Mouse (Mus musculus): ENCODE measurements around the gene Pdik1l. TPM values are rescaled to one million over a fixed set of nuclear protein-coding genes. Genes with fewer than 3 reads are reported as not detected.

Gene Pdik1l
- 21.0 and 23.2 TPM in 2 replicates for polyA plus RNA-seq (2015; fragmentation: Nextera tagmentation; extraction: Ambion mirVana)

DNA sequence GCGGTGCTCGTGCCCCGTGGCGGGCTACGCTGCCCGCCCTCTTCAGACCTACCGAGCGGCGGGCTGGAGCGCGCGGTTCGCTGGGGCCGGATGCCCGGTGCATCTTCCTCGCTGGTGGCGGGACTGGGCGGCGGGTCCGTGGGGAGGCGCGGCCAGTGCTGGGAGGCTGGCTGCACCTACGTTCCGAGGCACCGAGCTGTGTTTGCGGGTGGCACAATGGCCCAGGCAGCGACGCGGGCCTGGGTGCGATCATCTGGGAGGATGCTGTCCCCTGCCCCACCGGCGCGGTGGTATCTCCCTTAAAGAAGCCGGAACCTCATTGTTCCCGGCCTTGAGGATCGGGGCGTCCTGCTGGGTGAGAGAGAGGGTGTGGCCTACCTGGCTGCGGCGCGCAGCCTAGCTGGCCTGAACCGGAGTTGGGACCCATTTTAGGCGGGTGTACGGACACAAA lies at the start of gene Pdik1l:
Gene Pdik1l (minus strand): TSS at position 321 of the 451 bp plus-strand sequence.
- H3K4me3 ChIP-seq, result peak within 1 kb of the TSS; percentile 96
- no peaks in the 10 kb centered on the region for H3K9me3 ChIP-seq
- peaks cover 20% of the 10 kb centered on the region for H3K4me1 ChIP-seq
- H3K36me3 ChIP-seq, result peaks cover 16% of the 10 kb centered on the region
- peak within 1 kb of the TSS; percentile 100 for H3K27ac ChIP-seq
- ATAC-seq (ENCODE audit: borderline replicate concordance, extremely low read depth, low FRiP score, low TSS enrichment), result peak; percentile 64
- 0% methylated on average over 43 of the region's 43 CpGs for WGBS
- no peaks in the 10 kb centered on the region for H3K27me3 ChIP-seq
- H3K9ac ChIP-seq, result peak within 1 kb of the TSS; percentile 99
- peak within 1 kb of the TSS; percentile 90 for H3K4me2 ChIP-seq

DNA sequence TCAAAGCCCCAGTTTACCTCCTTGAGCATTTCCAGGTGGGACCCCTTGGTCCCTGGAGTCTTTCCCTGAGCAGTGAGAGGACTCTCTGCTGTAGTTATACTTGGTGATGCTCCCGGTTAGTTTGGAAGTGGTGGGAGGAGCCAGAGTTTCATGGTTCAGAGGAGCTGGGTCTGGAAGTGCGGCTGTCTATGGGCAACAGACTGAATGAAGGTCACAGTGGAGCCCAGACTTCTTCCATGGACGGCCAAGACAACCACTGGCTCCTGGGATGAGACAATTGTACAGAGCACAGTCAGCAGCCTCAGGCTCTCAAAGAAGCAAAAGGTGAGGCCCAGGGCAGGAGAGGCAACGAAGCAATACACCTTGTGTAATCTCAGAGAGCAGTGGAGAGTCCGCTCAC lies 42.6 kb upstream of the Pdik1l start:
- Histone ChIP-seq H3K27ac (no peak overlapping the region), H3K9me3 (no peaks in the 10 kb centered on the region), H3K27me3 (no peaks in the 10 kb centered on the region), H3K36me3 (no peaks in the 10 kb centered on the region), H3K4me1 (peaks cover 8% of the 10 kb centered on the region; the same call in 1 of the 2 replicates), H3K4me3 (no peak overlapping the region), H3K9ac (no peak overlapping the region), H3K4me2 (no peak overlapping the region)
- 60% methylated on average over 5 of the region's 5 CpGs for WGBS
- ATAC-seq (ENCODE audit: borderline replicate concordance, extremely low read depth, low FRiP score, low TSS enrichment), result no peak

DNA sequence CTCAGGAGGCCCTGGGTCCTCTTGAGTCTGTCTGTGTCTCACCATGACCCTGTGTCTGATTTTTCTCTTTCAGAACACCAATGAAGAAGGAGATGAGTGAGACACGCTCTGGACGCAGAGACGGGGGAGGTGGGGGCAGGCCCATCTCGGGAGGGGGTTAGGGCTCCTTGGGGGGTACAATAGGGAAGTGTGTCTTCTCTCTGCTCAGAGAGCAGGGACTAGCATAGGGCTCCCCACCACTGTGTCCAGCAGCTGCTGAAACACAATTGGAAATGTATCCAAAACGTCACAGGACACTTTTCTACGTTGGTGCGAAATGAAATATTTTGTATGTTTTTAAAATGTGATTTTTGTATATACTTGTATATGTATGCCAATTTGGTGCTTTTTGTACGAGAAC lies 41.1 kb upstream of the Pdik1l start:
- no peak overlapping the region for H3K4me2 ChIP-seq
- H3K27ac ChIP-seq, result no peak overlapping the region
- no peaks in the 10 kb centered on the region for H3K9me3 ChIP-seq
- peaks cover 8% of the 10 kb centered on the region; the same call in 1 of the 2 replicates for H3K4me1 ChIP-seq
- peak; percentile 60; the same call in 1 of the 2 replicates for ATAC-seq (ENCODE audit: borderline replicate concordance, extremely low read depth, low FRiP score, low TSS enrichment)
- 51% methylated on average over 8 of the region's 8 CpGs for WGBS
- no peak overlapping the region for H3K9ac ChIP-seq
- H3K36me3 ChIP-seq, result no peaks in the 10 kb centered on the region
- no peaks in the 10 kb centered on the region for H3K27me3 ChIP-seq
- no peak overlapping the region for H3K4me3 ChIP-seq

DNA sequence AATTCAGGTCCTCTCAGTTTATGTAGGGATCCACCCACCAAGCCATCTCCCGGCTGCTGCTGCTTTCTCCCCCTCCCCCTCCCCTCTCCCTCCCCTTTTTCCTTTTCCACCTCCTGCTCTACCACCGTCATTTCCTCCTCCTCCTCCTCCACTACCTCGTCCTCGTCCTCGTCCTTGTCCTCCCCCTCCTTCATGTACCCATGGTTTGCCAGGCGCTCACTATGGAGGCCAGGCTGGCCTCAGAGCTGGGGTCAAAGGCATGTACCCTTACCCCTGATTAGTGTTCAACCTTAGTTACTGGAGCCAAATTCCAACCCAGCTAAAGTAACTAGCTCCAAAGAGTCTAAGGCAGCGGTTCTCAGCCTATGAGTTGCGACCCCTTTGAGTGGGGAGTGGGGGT lies 40.5 kb upstream of the Pdik1l start:
- ATAC-seq (ENCODE audit: borderline replicate concordance, extremely low read depth, low FRiP score, low TSS enrichment), result no peak
- H3K4me3 ChIP-seq, result no peak overlapping the region
- peaks cover 8% of the 10 kb centered on the region; the same call in 1 of the 2 replicates for H3K4me1 ChIP-seq
- H3K27ac ChIP-seq, result no peak overlapping the region
- H3K27me3 ChIP-seq, result no peaks in the 10 kb centered on the region
- H3K9me3 ChIP-seq, result no peaks in the 10 kb centered on the region
- no peak overlapping the region for H3K4me2 ChIP-seq
- no peak overlapping the region for H3K9ac ChIP-seq
- WGBS, result 45% methylated on average over 8 of the region's 8 CpGs
- H3K36me3 ChIP-seq, result no peaks in the 10 kb centered on the region

DNA sequence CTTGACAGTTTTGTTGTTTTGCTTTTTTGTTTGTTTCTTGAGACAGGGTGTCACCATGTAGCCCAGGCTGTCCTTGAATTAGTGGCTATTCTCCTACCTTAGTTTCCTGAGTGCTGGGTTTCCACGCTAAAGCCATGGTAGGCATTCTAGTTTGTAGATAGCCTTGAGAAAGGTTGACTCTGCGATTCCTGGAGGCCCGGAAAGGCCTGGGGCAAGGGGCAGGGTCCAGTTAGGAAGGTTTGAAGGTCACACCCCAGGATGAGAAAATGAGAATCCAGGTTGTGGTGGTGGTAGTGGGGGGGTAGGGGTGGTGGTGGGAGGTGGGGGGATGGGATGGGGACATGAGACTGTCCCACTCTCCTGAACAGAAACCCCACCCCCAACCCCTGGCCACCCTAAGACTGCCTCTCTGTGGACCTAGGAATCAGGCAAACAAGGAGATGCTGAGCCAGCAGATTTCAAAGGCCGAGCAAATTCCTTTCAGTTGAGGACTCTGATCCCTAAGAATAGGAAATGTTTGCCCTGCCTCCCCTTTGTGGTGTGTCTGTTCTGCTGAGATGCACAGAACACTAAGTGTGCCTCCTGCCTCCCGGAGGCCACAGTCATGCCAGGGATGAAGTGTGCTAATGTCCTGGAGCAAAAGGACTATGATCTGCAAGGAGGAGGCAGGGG lies 39.3 kb upstream of the Pdik1l start:
- Histone ChIP-seq H3K4me1 (peaks cover 8% of the 10 kb centered on the region; the same call in 1 of the 2 replicates), H3K27ac (no peak overlapping the region), H3K4me2 (no peak overlapping the region), H3K9ac (no peak overlapping the region), H3K36me3 (no peaks in the 10 kb centered on the region), H3K4me3 (no peak overlapping the region), H3K9me3 (no peaks in the 10 kb centered on the region), H3K27me3 (no peaks in the 10 kb centered on the region)
- no peak for ATAC-seq (ENCODE audit: borderline replicate concordance, extremely low read depth, low FRiP score, low TSS enrichment)
- WGBS, result 56% methylated on average over 5 of the region's 5 CpGs

DNA sequence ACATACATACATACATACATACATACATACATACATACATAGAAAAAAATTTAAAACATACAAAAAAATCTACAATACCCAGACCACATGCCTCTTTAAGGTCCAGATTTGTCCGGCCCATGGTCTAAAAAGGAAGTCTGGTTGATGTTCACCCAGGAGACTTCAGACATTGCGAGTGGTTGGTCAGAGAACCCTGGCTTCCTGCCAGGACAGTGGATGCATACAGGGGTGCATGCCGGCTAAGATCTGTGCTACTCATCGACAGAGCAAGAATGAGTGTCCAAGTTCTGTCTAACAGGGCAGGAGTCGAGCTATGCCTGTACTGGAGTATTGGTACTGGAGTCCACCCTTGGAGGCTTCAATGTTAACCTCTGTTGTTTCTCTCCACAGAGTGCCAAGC lies 37.0 kb upstream of the Pdik1l start:
- H3K4me1 ChIP-seq, result peaks cover 8% of the 10 kb centered on the region; the same call in 1 of the 2 replicates
- H3K27ac ChIP-seq, result no peak overlapping the region
- 35% methylated on average over 5 of the region's 5 CpGs for WGBS
- H3K27me3 ChIP-seq, result no peaks in the 10 kb centered on the region
- no peak for ATAC-seq (ENCODE audit: borderline replicate concordance, extremely low read depth, low FRiP score, low TSS enrichment)
- no peaks in the 10 kb centered on the region for H3K9me3 ChIP-seq
- no peaks in the 10 kb centered on the region for H3K36me3 ChIP-seq
- H3K9ac ChIP-seq, result no peak overlapping the region
- H3K4me2 ChIP-seq, result no peak overlapping the region
- H3K4me3 ChIP-seq, result no peak overlapping the region

DNA sequence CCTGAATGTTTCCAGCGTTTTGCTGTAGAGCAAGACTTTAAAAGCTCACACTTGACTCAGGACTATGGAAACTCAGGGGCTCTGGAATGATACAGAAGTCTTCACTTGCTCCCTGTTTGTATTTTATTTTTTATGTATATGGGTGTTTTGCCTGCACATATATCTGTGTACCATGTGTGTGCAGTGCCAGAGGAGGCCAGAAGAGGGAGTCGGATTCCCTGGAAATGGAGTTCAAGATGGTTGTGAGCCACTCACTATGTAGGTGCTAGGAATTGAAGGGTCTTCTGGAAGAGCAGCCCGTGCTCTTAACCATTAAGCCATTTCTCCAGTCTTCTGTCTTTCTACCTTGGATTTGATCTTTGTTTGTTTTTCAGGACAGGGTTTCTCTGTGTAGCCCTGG lies 33.8 kb upstream of the Pdik1l start:
- Histone ChIP-seq H3K4me3 (no peak overlapping the region), H3K9me3 (no peaks in the 10 kb centered on the region), H3K4me1 (no peaks in the 10 kb centered on the region), H3K36me3 (no peaks in the 10 kb centered on the region), H3K27ac (no peak overlapping the region), H3K9ac (no peak overlapping the region), H3K4me2 (no peak overlapping the region), H3K27me3 (no peaks in the 10 kb centered on the region)
- ATAC-seq (ENCODE audit: borderline replicate concordance, extremely low read depth, low FRiP score, low TSS enrichment), result no peak
- WGBS, result 62% methylated on average over 3 of the region's 3 CpGs

DNA sequence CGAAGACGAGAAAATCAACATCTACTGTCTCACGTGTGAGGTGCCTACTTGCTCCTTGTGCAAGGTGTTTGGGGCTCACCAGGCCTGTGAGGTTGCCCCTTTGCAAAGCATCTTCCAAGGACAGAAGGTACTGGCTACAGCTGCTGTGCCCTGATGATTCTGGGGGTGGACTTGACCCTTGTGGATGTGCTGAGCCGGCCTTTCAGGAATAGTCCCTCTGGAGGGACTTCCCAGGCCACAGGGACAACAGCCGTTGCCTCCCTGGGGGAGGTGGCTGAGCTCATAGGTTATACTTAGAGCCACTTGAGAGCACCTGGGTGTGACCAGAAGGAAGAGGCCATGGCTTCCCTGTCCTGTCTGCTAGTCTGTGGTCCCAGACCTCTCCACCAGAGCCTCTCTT lies 32.0 kb upstream of the Pdik1l start:
- Histone ChIP-seq H3K9ac (no peak overlapping the region), H3K36me3 (no peaks in the 10 kb centered on the region), H3K4me2 (no peak overlapping the region), H3K27me3 (no peaks in the 10 kb centered on the region), H3K4me1 (no peaks in the 10 kb centered on the region), H3K27ac (no peak overlapping the region), H3K4me3 (no peak overlapping the region), H3K9me3 (no peaks in the 10 kb centered on the region)
- 56% methylated on average over 5 of the region's 5 CpGs for WGBS
- no peak for ATAC-seq (ENCODE audit: borderline replicate concordance, extremely low read depth, low FRiP score, low TSS enrichment)

DNA sequence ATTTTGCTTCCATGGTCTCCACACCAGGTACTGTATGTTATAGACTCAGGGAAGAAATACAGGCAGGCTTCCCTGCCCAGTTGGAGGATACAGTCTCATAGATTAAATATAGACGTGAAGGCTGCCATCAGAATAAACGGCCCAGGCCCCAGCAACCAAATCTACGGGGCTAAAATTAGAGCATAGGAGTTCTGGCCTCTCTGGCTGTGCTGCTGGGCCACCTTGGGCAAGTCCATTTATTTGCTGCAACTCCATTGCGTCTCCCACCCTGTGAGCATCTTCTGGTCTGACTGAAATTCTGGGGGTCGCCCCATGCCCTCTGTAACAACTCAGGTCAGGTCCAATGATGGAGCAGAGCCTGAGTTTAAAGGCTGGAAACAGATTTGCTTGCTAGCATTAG lies 31.4 kb upstream of the Pdik1l start:
- H3K9ac ChIP-seq, result no peak overlapping the region
- H3K4me1 ChIP-seq, result no peaks in the 10 kb centered on the region
- H3K36me3 ChIP-seq, result no peaks in the 10 kb centered on the region
- no peaks in the 10 kb centered on the region for H3K27me3 ChIP-seq
- H3K4me3 ChIP-seq, result no peak overlapping the region
- no peak for ATAC-seq (ENCODE audit: borderline replicate concordance, extremely low read depth, low FRiP score, low TSS enrichment)
- no peak overlapping the region for H3K27ac ChIP-seq
- H3K4me2 ChIP-seq, result no peak overlapping the region
- no peaks in the 10 kb centered on the region for H3K9me3 ChIP-seq
- WGBS, result 74% methylated on average over 5 of the region's 5 CpGs

DNA sequence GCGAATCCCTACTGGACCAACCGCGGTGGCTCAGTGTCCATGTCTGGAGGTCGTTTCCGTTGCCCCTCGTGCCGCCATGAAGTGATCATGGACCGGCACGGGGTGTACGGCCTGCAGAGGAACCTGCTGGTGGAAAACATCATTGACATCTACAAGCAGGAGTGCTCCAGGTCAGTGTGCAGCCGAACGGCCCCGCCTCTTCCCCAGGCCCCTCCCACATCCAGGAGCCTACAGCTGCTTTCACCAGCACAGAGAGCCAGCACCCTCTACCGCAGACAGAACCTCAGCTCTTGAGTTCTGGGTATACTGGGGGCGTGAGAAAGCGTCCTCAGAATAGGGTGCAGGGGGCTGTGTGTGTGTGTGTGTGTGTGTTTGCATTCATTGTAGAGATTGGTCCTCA lies 28.7 kb upstream of the Pdik1l start:
- Histone ChIP-seq H3K27ac (no peak overlapping the region), H3K4me1 (no peaks in the 10 kb centered on the region), H3K9ac (no peak overlapping the region), H3K36me3 (no peaks in the 10 kb centered on the region), H3K4me2 (no peak overlapping the region), H3K9me3 (no peaks in the 10 kb centered on the region), H3K4me3 (no peak overlapping the region), H3K27me3 (no peaks in the 10 kb centered on the region)
- ATAC-seq (ENCODE audit: borderline replicate concordance, extremely low read depth, low FRiP score, low TSS enrichment), result no peak
- 46% methylated on average over 16 of the region's 16 CpGs for WGBS

DNA sequence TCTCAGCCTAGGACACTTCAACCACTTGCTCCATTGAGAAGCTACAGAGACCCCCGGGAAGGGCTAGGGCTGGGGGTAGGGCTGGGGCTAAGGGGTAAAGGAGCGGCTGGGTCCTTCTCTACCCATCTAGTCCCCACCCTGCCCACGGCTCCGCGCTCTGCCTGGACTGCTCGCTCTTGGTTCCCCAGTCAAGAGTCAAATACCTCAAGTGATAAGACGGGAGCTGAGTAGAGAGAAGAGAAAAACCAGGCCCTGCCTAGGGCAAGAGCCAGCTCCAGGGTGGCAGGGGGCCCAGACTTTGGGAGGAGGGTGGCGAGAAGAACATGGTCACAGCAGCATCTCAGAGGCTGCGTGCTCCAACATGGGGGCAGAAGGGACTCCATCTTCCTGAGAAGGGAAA lies 27.8 kb upstream of the Pdik1l start:
- WGBS, result 54% methylated on average over 9 of the region's 9 CpGs
- Histone ChIP-seq H3K4me3 (no peak overlapping the region), H3K4me2 (no peak overlapping the region), H3K27ac (no peak overlapping the region), H3K36me3 (no peaks in the 10 kb centered on the region), H3K4me1 (no peaks in the 10 kb centered on the region), H3K9ac (no peak overlapping the region), H3K27me3 (no peaks in the 10 kb centered on the region), H3K9me3 (no peaks in the 10 kb centered on the region)
- 0 out of 2 replicates have a peak, but pooled peaks have one; percentile 48 for ATAC-seq (ENCODE audit: borderline replicate concordance, extremely low read depth, low FRiP score, low TSS enrichment)

DNA sequence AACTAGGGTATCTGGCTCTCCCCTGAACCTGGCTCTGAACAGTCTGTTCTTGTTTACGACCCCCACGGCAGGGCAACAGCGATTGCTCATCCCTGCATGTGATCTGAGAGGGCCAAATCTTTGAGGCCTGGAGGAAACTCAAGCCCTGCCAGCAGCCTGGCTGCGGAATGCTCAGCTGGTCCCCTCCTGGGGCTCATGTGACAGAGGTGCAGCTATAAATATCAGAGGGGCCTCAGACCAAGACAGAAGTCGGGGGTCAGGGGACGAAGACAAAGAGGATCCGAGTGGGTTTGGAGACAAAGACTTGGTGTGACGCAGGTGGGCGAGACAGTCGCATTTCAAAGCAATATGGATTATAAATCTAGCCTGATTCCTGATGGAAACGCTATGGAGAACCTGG lies 27.2 kb upstream of the Pdik1l start, which contains the start of gene Trim63:
Gene Trim63 (plus strand): TSS at position 245 of the 400 bp plus-strand sequence.
- Histone ChIP-seq H3K9me3 (no peaks in the 10 kb centered on the region), H3K4me3 (no peak within 1 kb of the TSS), H3K4me1 (no peaks in the 10 kb centered on the region), H3K36me3 (no peaks in the 10 kb centered on the region), H3K9ac (no peak within 1 kb of the TSS), H3K4me2 (no peak within 1 kb of the TSS), H3K27me3 (no peaks in the 10 kb centered on the region), H3K27ac (no peak within 1 kb of the TSS)
- ATAC-seq (ENCODE audit: borderline replicate concordance, extremely low read depth, low FRiP score, low TSS enrichment), result no peak
- 38% methylated on average over 11 of the region's 11 CpGs for WGBS

Measured in lung, embryonic 15.5 days (tissue).